ENCODE assay signal across 10 mouse cellular contexts in the genomic region with DNA sequence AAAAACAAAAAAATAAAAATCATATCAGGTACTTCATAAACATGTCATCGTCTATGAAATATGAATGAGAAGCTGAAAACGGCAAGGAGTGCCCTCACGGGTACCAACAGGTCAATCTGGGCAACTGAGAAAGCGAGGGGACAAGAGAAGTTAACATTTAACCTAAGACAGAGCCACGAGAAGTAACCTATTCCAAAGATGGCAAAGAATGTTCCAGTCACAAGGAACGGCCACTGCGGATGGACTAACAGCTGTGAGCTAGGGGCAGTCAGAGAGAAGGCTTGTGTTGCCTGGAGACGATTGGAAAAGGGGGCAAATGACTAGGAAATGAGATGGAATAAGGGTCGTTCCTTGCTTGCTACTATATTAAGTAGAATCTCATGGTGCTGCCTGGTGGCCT. TPM values are rescaled to one million over a fixed set of nuclear protein-coding genes. Genes with fewer than 3 reads are reported as not detected.
DNase-seq lines count a peak whose midpoint lies in the region; ATAC-seq and TF ChIP-seq lines count a peak whose summit lies in the region.
"Had no signal": no experiment of that assay in that cellular context is flagged by ENCODE, and none has a peak within 500 bp of the region (broad histone marks: within the 10 kb centered on the region; RNA-seq: fewer than 3 reads in every experiment).

No protein-coding gene starts in this region.

- intact Hi-C loops in heart, postnatal 36 days (cut with DNase I): loop anchor here (1.0 to 5.0 kb wide), 3 partner anchors 27 to 152 kb away; no protein-coding TSS in a partner anchor

- H3K4me2 ChIP-seq in forebrain, embryonic 13.5 days: peak overlapping the region; percentile 91
- peak overlapping the region; percentile 58; the same call in 1 of the 2 replicates for H3K4me2 ChIP-seq in midbrain, embryonic 16.5 days (ENCODE audit: low read length)

- no peak overlapping the region for H3K4me3 ChIP-seq in liver, adult 2 months (ENCODE audit: insufficient read depth, low read depth, low read length)
- H3K4me3 ChIP-seq in forebrain, embryonic 13.5 days: peak overlapping the region; percentile 87; the same call in 1 of the 2 replicates
- H3K4me3 ChIP-seq in midbrain, embryonic 16.5 days (ENCODE audit: low read depth, low read length): no peak overlapping the region

- no peaks in the 10 kb centered on the region; the same call in 1 of the 2 replicates for H3K79me2 ChIP-seq in liver, adult 2 months (ENCODE audit: control insufficient read depth, insufficient read depth, low read length)

- no peaks in the 10 kb centered on the region for H3K27me3 ChIP-seq in liver, adult 2 months (ENCODE audit: control insufficient read depth, insufficient read depth, low read length)
- H3K27me3 ChIP-seq in forebrain, embryonic 13.5 days: no peaks in the 10 kb centered on the region
- H3K27me3 ChIP-seq in midbrain, embryonic 16.5 days (ENCODE audit: control insufficient read depth, insufficient read depth, low read depth, low read length): no peaks in the 10 kb centered on the region
- H3K27me3 ChIP-seq: Patski had no signal

- H3K27ac ChIP-seq in liver, adult 2 months (replicated peaks; ENCODE audit: insufficient read depth, low read depth, low read length): no peak overlapping the region
- H3K27ac ChIP-seq in forebrain, embryonic 13.5 days: no peak overlapping the region
- no peak overlapping the region for H3K27ac ChIP-seq in midbrain, embryonic 16.5 days (ENCODE audit: low read length)

- ATAC-seq in forebrain, embryonic 13.5 days: no peak
- ATAC-seq in midbrain, embryonic 16.5 days: no peak
- ATAC-seq: Patski had no signal

- no peak overlapping the region; the same call in 1 of the 2 replicates for H3K9ac ChIP-seq in liver, adult 2 months (ENCODE audit: low read depth, low read length)
- H3K9ac ChIP-seq in forebrain, embryonic 13.5 days: 0 out of 2 replicates have a peak overlapping the region, but pooled peaks have one; percentile 93
- no peak overlapping the region for H3K9ac ChIP-seq in midbrain, embryonic 16.5 days (ENCODE audit: low read depth, low read length)

- no peaks in the 10 kb centered on the region for H3K9me3 ChIP-seq in forebrain, embryonic 13.5 days (replicated peaks)
- H3K9me3 ChIP-seq in midbrain, embryonic 16.5 days (replicated peaks; ENCODE audit: control insufficient read depth, low read length, poor library complexity, severe bottlenecking): no peaks in the 10 kb centered on the region

- TF ChIP-seq POLR2A in liver, adult 2 months (IDR thresholded peaks at IDR 0.05; ENCODE audit: extremely low read depth, insufficient read depth, low read length): no peak

- no peak for TF ChIP-seq CTCF in liver, adult 2 months (IDR thresholded peaks at IDR 0.05; ENCODE audit: low read depth, low read length)

- H3K4me1 ChIP-seq in liver, adult 2 months (ENCODE audit: control insufficient read depth, insufficient read depth, low read length): peaks cover 9% of the 10 kb centered on the region
- H3K4me1 ChIP-seq in forebrain, embryonic 13.5 days: peaks cover 30% of the 10 kb centered on the region
- H3K4me1 ChIP-seq in midbrain, embryonic 16.5 days (ENCODE audit: control insufficient read depth, insufficient read depth, low read length): peaks cover 11% of the 10 kb centered on the region

- WGBS in liver, adult 2 months: 37% methylated on average over 9 of the region's 9 CpGs
- 81% methylated on average over 9 of the region's 9 CpGs for WGBS in forebrain, embryonic 13.5 days
- WGBS in midbrain, embryonic 16.5 days: 84% methylated on average over 9 of the region's 9 CpGs

- H3K36me3 ChIP-seq in liver, adult 2 months (ENCODE audit: control insufficient read depth, insufficient read depth, low read length): peaks cover 15% of the 10 kb centered on the region; the same call in 1 of the 2 replicates
- H3K36me3 ChIP-seq in forebrain, embryonic 13.5 days (ENCODE audit: poor library complexity, severe bottlenecking): peaks cover 45% of the 10 kb centered on the region
- H3K36me3 ChIP-seq in midbrain, embryonic 16.5 days (ENCODE audit: control insufficient read depth, insufficient read depth, low read length): peaks cover 22% of the 10 kb centered on the region

- DNase-seq in liver, adult 2 months (ENCODE audit: extremely low read depth, low read depth, low spot score): peak; percentile 64
- no peak for DNase-seq in liver
- peak; percentile 58 to 59 for DNase-seq in kidney, adult 8-10 months
- no peak for DNase-seq in adrenal gland, postnatal 25 days
- DNase-seq in heart, postnatal 36 days: no peak

RNA-seq across cellular contexts. Expression of a gene that starts 1.2 kb away (rescaled TPM):
- total RNA-seq in liver, adult 2 months (2014; rRNA removed): not detected in 2 replicates
- 0.20 and 0.21 TPM in 2 replicates for polyA plus RNA-seq in liver, adult 2 months (2012; rRNA removed)
- 1.8 TPM in 2 replicates for polyA plus RNA-seq in forebrain, embryonic 13.5 days (2015; fragmentation: Nextera tagmentation; extraction: Ambion mirVana)
- 1.9 and 2.2 TPM in 2 replicates for polyA plus RNA-seq in midbrain, embryonic 16.5 days (2015; fragmentation: Nextera tagmentation; extraction: Ambion mirVana)
- 5.5 and 8.1 TPM in 2 replicates for total RNA-seq in adrenal gland, postnatal 25 days (2021)
- total RNA-seq in heart, postnatal 36 days (2021): 10 to 100 TPM; 11.9 to 12.4 TPM

RNA-seq across cellular contexts. Expression of a gene that starts 1.8 kb away (rescaled TPM):
- 21.9 and 30.0 TPM in 2 replicates for total RNA-seq in liver, adult 2 months (2014; rRNA removed)
- polyA plus RNA-seq in liver, adult 2 months (2012; rRNA removed): 21.5 and 27.1 TPM in 2 replicates
- polyA plus RNA-seq in forebrain, embryonic 13.5 days (2015; fragmentation: Nextera tagmentation; extraction: Ambion mirVana): 130 and 137 TPM in 2 replicates
- 174 and 182 TPM in 2 replicates for polyA plus RNA-seq in midbrain, embryonic 16.5 days (2015; fragmentation: Nextera tagmentation; extraction: Ambion mirVana)
- total RNA-seq in adrenal gland, postnatal 25 days (2021): 96.8 and 103 TPM in 2 replicates
- 10 to 100 TPM; 71.5 to 78.6 TPM for total RNA-seq in heart, postnatal 36 days (2021)

RNA-seq across cellular contexts. Expression of a gene that starts 52.7 kb away (rescaled TPM):
- total RNA-seq in liver, adult 2 months (2014; rRNA removed): 8.6 and 8.9 TPM in 2 replicates
- 5.8 and 7.6 TPM in 2 replicates for polyA plus RNA-seq in liver, adult 2 months (2012; rRNA removed)
- 46.7 and 52.2 TPM in 2 replicates for polyA plus RNA-seq in forebrain, embryonic 13.5 days (2015; fragmentation: Nextera tagmentation; extraction: Ambion mirVana)
- 54.0 and 55.0 TPM in 2 replicates for polyA plus RNA-seq in midbrain, embryonic 16.5 days (2015; fragmentation: Nextera tagmentation; extraction: Ambion mirVana)
- 35.2 and 38.6 TPM in 2 replicates for total RNA-seq in adrenal gland, postnatal 25 days (2021)
- total RNA-seq in heart, postnatal 36 days (2021): 10 to 100 TPM; 20.8 to 23.5 TPM

RNA-seq across cellular contexts. Expression of a gene that starts 52.8 kb away (rescaled TPM):
- total RNA-seq in liver, adult 2 months (2014; rRNA removed): not detected in 2 replicates
- polyA plus RNA-seq in liver, adult 2 months (2012; rRNA removed): not detected in 2 replicates
- not detected in 2 replicates for polyA plus RNA-seq in forebrain, embryonic 13.5 days (2015; fragmentation: Nextera tagmentation; extraction: Ambion mirVana)
- polyA plus RNA-seq in midbrain, embryonic 16.5 days (2015; fragmentation: Nextera tagmentation; extraction: Ambion mirVana): not detected in 2 replicates
- total RNA-seq in adrenal gland, postnatal 25 days (2021): not detected in 2 replicates
- total RNA-seq in heart, postnatal 36 days (2021): not detected
- total RNA-seq: gastrocnemius, adult 18-20 months; layer of hippocampus, adult 8-10 months had no signal

Comparison
In these comparisons a context has a peak if more than half of its experiments do, and no peak if none do; other contexts are left out.
1. DNase-seq: peak in liver, adult 2 months (single experiment) and kidney, adult 8-10 months (2 of 2); none in liver (single experiment), adrenal gland, postnatal 25 days (single experiment) and heart, postnatal 36 days (0 of 2).